Mouse (Mus musculus) liver, embryonic 14.5 days (tissue): ENCODE results near the gene Nmrk1.

Source experiments
- CTCF ChIP-seq: IDR thresholded peaks from 2 replicates; pipeline ENCODE4 v1.5.1; 2016; ENCODE audit warnings: antibody characterized with exemption, low read depth, control low read depth
- EP300 ChIP-seq: IDR thresholded peaks from 2 replicates; pipeline ENCODE4 v1.6.1; 2016; ENCODE audit warnings: antibody characterized with exemption, low read depth

DNA sequence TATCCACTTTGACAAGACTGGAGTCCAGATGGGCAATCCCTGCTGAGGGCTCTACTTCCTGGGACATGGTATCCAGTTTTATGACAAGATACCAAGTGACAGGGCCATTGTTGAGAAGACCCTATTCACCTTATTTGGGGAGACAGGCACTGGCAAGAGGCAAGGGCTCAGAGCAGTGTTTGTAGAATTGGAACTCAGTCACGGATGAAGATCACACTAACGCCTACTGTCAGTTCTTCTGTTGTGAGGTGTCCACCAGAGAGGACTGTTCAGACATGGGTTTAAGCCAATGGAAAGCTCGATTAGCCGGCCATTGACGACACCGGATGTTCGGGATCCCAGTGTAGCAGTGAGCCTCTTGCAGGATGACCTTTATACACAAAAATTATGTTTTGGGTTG lies 37.8 kb downstream of the Nmrk1 start:
- TF ChIP-seq CTCF (no peak), EP300 (no peak)
